ENCODE assay signal across 7 mouse cellular contexts in the genomic region with DNA sequence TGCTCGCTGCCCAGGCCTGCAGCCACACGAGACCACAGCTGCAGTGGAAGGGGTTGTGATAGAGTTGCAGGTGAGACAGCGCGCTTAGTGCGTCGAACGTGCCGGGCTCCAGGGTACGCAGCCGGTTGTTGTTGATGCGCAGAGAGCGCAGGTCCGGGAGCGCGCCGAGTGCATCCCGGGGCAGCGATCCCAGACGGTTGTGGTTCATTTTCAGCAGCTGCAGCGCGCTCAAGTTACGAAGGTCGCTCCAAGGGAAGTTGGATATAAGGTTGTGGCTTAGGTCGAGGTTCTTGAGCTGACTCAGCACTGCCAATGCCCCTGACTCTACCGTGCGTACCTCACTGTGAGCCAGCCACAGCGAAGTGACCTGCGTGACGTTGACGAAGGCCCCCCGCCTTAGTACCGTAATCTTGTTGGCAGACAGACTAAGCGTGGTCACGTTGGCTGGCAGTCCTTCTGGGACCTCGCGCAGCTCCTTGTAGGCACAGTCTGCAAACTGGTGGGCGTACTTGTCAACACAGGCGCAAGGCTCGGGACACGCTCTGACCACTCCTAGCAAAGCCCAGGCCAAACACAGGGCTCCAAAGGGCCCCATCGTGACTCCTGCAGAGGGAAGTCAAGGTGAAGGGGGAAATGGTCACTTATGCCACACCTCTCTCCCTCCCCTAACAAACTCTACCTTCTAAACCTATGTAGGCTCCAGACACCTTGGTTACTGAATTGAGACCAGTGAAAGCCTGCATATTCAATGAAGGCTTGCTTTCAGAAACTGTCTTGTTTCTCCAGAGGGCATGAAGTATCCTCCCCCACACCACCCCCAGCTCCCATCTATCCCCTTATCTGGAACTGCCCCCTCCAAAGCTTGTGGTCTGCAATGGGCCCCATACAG. TPM values are rescaled to one million over a fixed set of nuclear protein-coding genes. Genes with fewer than 3 reads are reported as not detected.
A peak's percentile ranks its signal among the peaks of the same experiment; 100 is the strongest.
DNase-seq lines count a peak whose midpoint lies in the region; ATAC-seq lines count a peak whose summit lies in the region.

No protein-coding gene starts in this region.

- H3K27ac ChIP-seq in embryonic facial prominence, embryonic 14.5 days (replicated peaks; ENCODE audit: low read depth, low read length): no peak overlapping the region
- H3K27ac ChIP-seq in hindbrain, embryonic 14.5 days: peak overlapping the region; percentile 72
- 0 out of 2 replicates have a peak overlapping the region, but pooled peaks have one; percentile 39 for H3K27ac ChIP-seq in neural tube, embryonic 11.5 days (ENCODE audit: low read depth, low read length)

- H3K36me3 ChIP-seq in embryonic facial prominence, embryonic 14.5 days (ENCODE audit: control insufficient read depth, insufficient read depth, low read length): no peaks in the 10 kb centered on the region
- no peaks in the 10 kb centered on the region for H3K36me3 ChIP-seq in hindbrain, embryonic 14.5 days (replicated peaks; ENCODE audit: control insufficient read depth, insufficient read depth)
- H3K36me3 ChIP-seq in neural tube, embryonic 11.5 days (ENCODE audit: control insufficient read depth, insufficient read depth, low read length): no peaks in the 10 kb centered on the region

- peaks cover 96% of the 10 kb centered on the region for H3K27me3 ChIP-seq in embryonic facial prominence, embryonic 14.5 days (replicated peaks; ENCODE audit: control insufficient read depth, insufficient read depth, low read length)
- peaks cover 99% of the 10 kb centered on the region for H3K27me3 ChIP-seq in hindbrain, embryonic 14.5 days (ENCODE audit: control insufficient read depth, insufficient read depth, low read length)
- peaks cover 91% of the 10 kb centered on the region for H3K27me3 ChIP-seq in neural tube, embryonic 11.5 days (ENCODE audit: control insufficient read depth, insufficient read depth, low read length)

- WGBS in embryonic facial prominence, embryonic 14.5 days: 3% methylated on average over 30 of the region's 41 CpGs
- under 1% methylated on average over 41 of the region's 41 CpGs for WGBS in hindbrain, embryonic 14.5 days
- WGBS in neural tube, embryonic 11.5 days: under 1% methylated on average over 41 of the region's 41 CpGs

- no peak overlapping the region; the same call in 1 of the 2 replicates for H3K9ac ChIP-seq in embryonic facial prominence, embryonic 14.5 days (ENCODE audit: low read depth, low read length)
- H3K9ac ChIP-seq in hindbrain, embryonic 14.5 days: peak overlapping the region; percentile 51
- H3K9ac ChIP-seq in neural tube, embryonic 11.5 days (ENCODE audit: low read length): peak overlapping the region; percentile 35

- peaks cover 47% of the 10 kb centered on the region for H3K4me1 ChIP-seq in embryonic facial prominence, embryonic 14.5 days (ENCODE audit: control insufficient read depth, insufficient read depth, low read length)
- H3K4me1 ChIP-seq in hindbrain, embryonic 14.5 days (replicated peaks; ENCODE audit: control insufficient read depth, insufficient read depth, low read length): peaks cover 37% of the 10 kb centered on the region
- peaks cover 32% of the 10 kb centered on the region for H3K4me1 ChIP-seq in neural tube, embryonic 11.5 days (ENCODE audit: control insufficient read depth, insufficient read depth, low read length)

- no peak for ATAC-seq in embryonic facial prominence, embryonic 14.5 days (ENCODE audit: low read depth)
- no peak for ATAC-seq in hindbrain, embryonic 14.5 days (ENCODE audit: low FRiP score)
- ATAC-seq in neural tube, embryonic 11.5 days (ENCODE audit: insufficient read depth, low FRiP score, low TSS enrichment): no peak
- no peak for ATAC-seq in CD4-positive, CD25-positive, alpha-beta regulatory T cell, adult 4 months

- no peaks in the 10 kb centered on the region for H3K9me3 ChIP-seq in embryonic facial prominence, embryonic 14.5 days (ENCODE audit: control insufficient read depth, low read length)
- no peaks in the 10 kb centered on the region for H3K9me3 ChIP-seq in hindbrain, embryonic 14.5 days (ENCODE audit: control insufficient read depth, low read length)
- no peaks in the 10 kb centered on the region for H3K9me3 ChIP-seq in neural tube, embryonic 11.5 days (ENCODE audit: control insufficient read depth, low read length)

- peak overlapping the region; percentile 31 for H3K4me3 ChIP-seq in embryonic facial prominence, embryonic 14.5 days (ENCODE audit: low read depth, low read length)
- H3K4me3 ChIP-seq in hindbrain, embryonic 14.5 days (replicated peaks; ENCODE audit: low read length): peak overlapping the region; percentile 31
- peak overlapping the region; percentile 29 for H3K4me3 ChIP-seq in neural tube, embryonic 11.5 days (ENCODE audit: low read depth, low read length)

- DNase-seq in layer of hippocampus, postnatal 10 days (ENCODE audit: low spot score in 2 of 2): peak; percentile 38 to 43
- DNase-seq in layer of hippocampus, postnatal 36 days: no peak
- peak; percentile 70 for DNase-seq in embryonic facial prominence, embryonic 14.5 days (ENCODE audit: low spot score)
- DNase-seq in hindbrain, embryonic 14.5 days (ENCODE audit: low spot score): no peak
- DNase-seq in neural tube, embryonic 11.5 days (ENCODE audit: low spot score): peak; percentile 51
- DNase-seq in adrenal gland, postnatal 36 days: no peak

- H3K4me2 ChIP-seq in embryonic facial prominence, embryonic 14.5 days (ENCODE audit: low read depth, low read length): peak overlapping the region; percentile 53
- peak overlapping the region; percentile 53 for H3K4me2 ChIP-seq in hindbrain, embryonic 14.5 days (replicated peaks)
- peak overlapping the region; percentile 44 for H3K4me2 ChIP-seq in neural tube, embryonic 11.5 days (ENCODE audit: low read depth)

RNA-seq across cellular contexts. Expression of gene Islr, which starts 4.5 kb away (rescaled TPM):
- 10 to 100 TPM; 16.4 to 18.1 TPM for total RNA-seq in layer of hippocampus, postnatal 10 days (2021)
- total RNA-seq in layer of hippocampus, postnatal 36 days (2021): 10 to 100 TPM; 11.5 to 14.5 TPM
- 118 and 137 TPM in 2 replicates for polyA plus RNA-seq in embryonic facial prominence, embryonic 14.5 days (2014; fragmentation: Nextera tagmentation; extraction: Ambion mirVana)
- 30.4 and 34.8 TPM in 2 replicates for polyA plus RNA-seq in hindbrain, embryonic 14.5 days (2014; fragmentation: Nextera tagmentation; extraction: Ambion mirVana)
- polyA plus RNA-seq in neural tube, embryonic 11.5 days (2014; fragmentation: Nextera tagmentation; extraction: Ambion mirVana): 31.2 and 31.5 TPM in 2 replicates
- 1 to 10 TPM in 1 of 2 experiments, under 1 TPM in 1; 0.77 to 1.2 TPM for polyA plus RNA-seq in CD4-positive, CD25-positive, alpha-beta regulatory T cell, adult 4 months (2017; shearing (Covaris generic))
- total RNA-seq in adrenal gland, postnatal 36 days (2021): 10 to 100 TPM; 23.7 to 32.1 TPM

RNA-seq across cellular contexts. Expression of gene Islr2, which starts 4.5 kb away (rescaled TPM):
- 100 to 1,000 TPM; 231 to 269 TPM for total RNA-seq in layer of hippocampus, postnatal 10 days (2021)
- 100 to 1,000 TPM; 134 to 145 TPM for total RNA-seq in layer of hippocampus, postnatal 36 days (2021)
- polyA plus RNA-seq in embryonic facial prominence, embryonic 14.5 days (2014; fragmentation: Nextera tagmentation; extraction: Ambion mirVana): 2.5 and 3.1 TPM in 2 replicates
- 7.2 and 17.2 TPM in 2 replicates for polyA plus RNA-seq in hindbrain, embryonic 14.5 days (2014; fragmentation: Nextera tagmentation; extraction: Ambion mirVana)
- 6.3 and 9.3 TPM in 2 replicates for polyA plus RNA-seq in neural tube, embryonic 11.5 days (2014; fragmentation: Nextera tagmentation; extraction: Ambion mirVana)
- polyA plus RNA-seq in CD4-positive, CD25-positive, alpha-beta regulatory T cell, adult 4 months (2017; shearing (Covaris generic)): not detected
- 1 to 10 TPM; 2.3 to 3.3 TPM for total RNA-seq in adrenal gland, postnatal 36 days (2021)

RNA-seq across cellular contexts. Expression of gene Pml, which starts 50.0 kb away (rescaled TPM):
- total RNA-seq in layer of hippocampus, postnatal 10 days (2021): 1 to 10 TPM; 7.3 to 9.1 TPM
- total RNA-seq in layer of hippocampus, postnatal 36 days (2021): 10 to 100 TPM; 12.8 to 15.4 TPM
- polyA plus RNA-seq in embryonic facial prominence, embryonic 14.5 days (2014; fragmentation: Nextera tagmentation; extraction: Ambion mirVana): 14.6 and 15.3 TPM in 2 replicates
- 4.3 and 4.4 TPM in 2 replicates for polyA plus RNA-seq in hindbrain, embryonic 14.5 days (2014; fragmentation: Nextera tagmentation; extraction: Ambion mirVana)
- 7.6 and 10.6 TPM in 2 replicates for polyA plus RNA-seq in neural tube, embryonic 11.5 days (2014; fragmentation: Nextera tagmentation; extraction: Ambion mirVana)
- polyA plus RNA-seq in CD4-positive, CD25-positive, alpha-beta regulatory T cell, adult 4 months (2017; shearing (Covaris generic)): 10 to 100 TPM; 45.9 to 77.9 TPM
- 10 to 100 TPM; 22.4 to 24.2 TPM for total RNA-seq in adrenal gland, postnatal 36 days (2021)

RNA-seq across cellular contexts. Expression of gene Stoml1, which starts 53.3 kb away (rescaled TPM):
- total RNA-seq in layer of hippocampus, postnatal 10 days (2021): 10 to 100 TPM; 77.5 to 80.5 TPM
- 10 to 100 TPM; 71.3 to 79.0 TPM for total RNA-seq in layer of hippocampus, postnatal 36 days (2021)
- polyA plus RNA-seq in embryonic facial prominence, embryonic 14.5 days (2014; fragmentation: Nextera tagmentation; extraction: Ambion mirVana): 25.0 and 34.1 TPM in 2 replicates
- polyA plus RNA-seq in hindbrain, embryonic 14.5 days (2014; fragmentation: Nextera tagmentation; extraction: Ambion mirVana): 103 TPM in 2 replicates
- 29.6 and 35.9 TPM in 2 replicates for polyA plus RNA-seq in neural tube, embryonic 11.5 days (2014; fragmentation: Nextera tagmentation; extraction: Ambion mirVana)
- 10 to 100 TPM; 26.0 to 83.0 TPM for polyA plus RNA-seq in CD4-positive, CD25-positive, alpha-beta regulatory T cell, adult 4 months (2017; shearing (Covaris generic))
- 10 to 100 TPM; 15.7 to 19.2 TPM for total RNA-seq in adrenal gland, postnatal 36 days (2021)

Comparison
In these comparisons a context has a peak if more than half of its experiments do, and no peak if none do; other contexts are left out.
1. DNase-seq: peak in layer of hippocampus, postnatal 10 days (2 of 2), embryonic facial prominence, embryonic 14.5 days (single experiment) and neural tube, embryonic 11.5 days (single experiment); none in layer of hippocampus, postnatal 36 days (0 of 2), hindbrain, embryonic 14.5 days (single experiment) and adrenal gland, postnatal 36 days (0 of 2).
2. RNA of gene Islr, which starts 4.5 kb away (polyA plus RNA-seq): 118 to 137 TPM in embryonic facial prominence, embryonic 14.5 days, 30.4 to 34.8 TPM in hindbrain, embryonic 14.5 days and 31.2 to 31.5 TPM in neural tube, embryonic 11.5 days; 0.77 to 1.2 TPM in CD4-positive, CD25-positive, alpha-beta regulatory T cell, adult 4 months; every median in the first group is over 10 times any median in the second.
3. Peak in every context shown above with its lines, with median percentiles within 50 percentile points of each other: H3K4me2 ChIP-seq and H3K4me3 ChIP-seq.